Mouse (Mus musculus) induced T-regulatory cell, adult 2 months (primary cell): ENCODE measurements around the gene Gpr39.
"Not testable (repeated sequence)": the region's sequence is repeated elsewhere in the genome, so short reads cannot be mapped to it uniquely, and the experiment has no call there.

ENCODE experiments used
- DNase-seq: peaks from one replicate; pipeline ENCODE4 v3.0.0-alpha.2; 2012; ENCODE audit warnings: low read depth

Gene Gpr39

GRCm38 (mm10) chr1:125676790-125677273 is at the start of gene Gpr39:
Gene Gpr39, plus strand, starts transcription at chr1:125676995.
- no peak for DNase-seq

- no peak for DNase-seq
These were observed 37.1 kb upstream of the Gpr39 start for GRCm38 (mm10) chr1:125639501-125640253.

- DNase-seq: no peak
These were observed 33.2 kb upstream of the Gpr39 start for GRCm38 (mm10) chr1:125643643-125644042.

GRCm38 (mm10) chr1:125646816-125647215 is 30.0 kb upstream of the Gpr39 start:
- DNase-seq: not testable (repeated sequence)

- no peak for DNase-seq
These were observed 28.8 kb upstream of the Gpr39 start for GRCm38 (mm10) chr1:125648011-125648410.

GRCm38 (mm10) chr1:125649056-125649455 is 27.7 kb upstream of the Gpr39 start:
- DNase-seq: no peak

- DNase-seq: no peak
These were observed 23.8 kb upstream of the Gpr39 start for GRCm38 (mm10) chr1:125652836-125653594.

GRCm38 (mm10) chr1:125657416-125657815 is 19.4 kb upstream of the Gpr39 start:
- no peak for DNase-seq

GRCm38 (mm10) chr1:125660151-125660550 is 16.6 kb upstream of the Gpr39 start:
- DNase-seq: no peak

- DNase-seq: no peak
These were observed 15.9 kb upstream of the Gpr39 start for GRCm38 (mm10) chr1:125660901-125661300.

- DNase-seq: no peak
These were observed 14.7 kb upstream of the Gpr39 start for GRCm38 (mm10) chr1:125662058-125662457.

GRCm38 (mm10) chr1:125662660-125663059 is 14.1 kb upstream of the Gpr39 start:
- no peak for DNase-seq

- DNase-seq: no peak
These were observed 13.7 kb upstream of the Gpr39 start for GRCm38 (mm10) chr1:125663104-125663503.

GRCm38 (mm10) chr1:125665127-125665637 is 11.6 kb upstream of the Gpr39 start:
- no peak for DNase-seq

- no peak for DNase-seq
These were observed 7.8 kb upstream of the Gpr39 start for GRCm38 (mm10) chr1:125669035-125669434.

- no peak for DNase-seq
These were observed 1.6 kb upstream of the Gpr39 start for GRCm38 (mm10) chr1:125675186-125675585.

- DNase-seq: no peak
These were observed 491 bp downstream of the Gpr39 start for GRCm38 (mm10) chr1:125677286-125677685.

- no peak for DNase-seq
These were observed 2.8 kb downstream of the Gpr39 start for GRCm38 (mm10) chr1:125679522-125680077.

- no peak for DNase-seq
These were observed 7.6 kb downstream of the Gpr39 start for GRCm38 (mm10) chr1:125684423-125684822.

- DNase-seq: no peak
These were observed 8.5 kb downstream of the Gpr39 start for GRCm38 (mm10) chr1:125685304-125685703.

GRCm38 (mm10) chr1:125687701-125688420 is 11.1 kb downstream of the Gpr39 start:
- DNase-seq: no peak

- DNase-seq: no peak
These were observed 16.7 kb downstream of the Gpr39 start for GRCm38 (mm10) chr1:125693541-125693940.
